Mouse (Mus musculus): Measurements from ENCODE around the gene Rnase2b.
"Not testable (repeated sequence)": the region's sequence is repeated elsewhere in the genome, so short reads cannot be mapped to it uniquely, and the experiment has no call there.

Gene Rnase2b

GRCm38 (mm10) chr14:51152249-51152870 lies 9.7 kb upstream of the Rnase2b start:
- DNase-seq (ENCODE audit: low spot score), result no peak

GRCm38 (mm10) chr14:51156056-51156735 lies 5.9 kb upstream of the Rnase2b start:
- DNase-seq (ENCODE audit: low spot score), result no peak

GRCm38 (mm10) chr14:51156736-51157068 lies 5.4 kb upstream of the Rnase2b start:
- DNase-seq (ENCODE audit: low spot score), result no peak

GRCm38 (mm10) chr14:51157072-51157471 lies 5.0 kb upstream of the Rnase2b start:
- no peak for DNase-seq (ENCODE audit: low spot score)

- DNase-seq (ENCODE audit: low spot score), result not testable (repeated sequence)
Measured at GRCm38 (mm10) chr14:51163323-51163722, 1.3 kb downstream of the Rnase2b start.

- no peak for DNase-seq (ENCODE audit: low spot score)
Measured at GRCm38 (mm10) chr14:51165435-51165834, 3.4 kb downstream of the Rnase2b start.

- DNase-seq (ENCODE audit: low spot score), result no peak
Measured at GRCm38 (mm10) chr14:51166068-51166467, 4.0 kb downstream of the Rnase2b start.

GRCm38 (mm10) chr14:51172095-51172865 lies 10.2 kb downstream of the Rnase2b start:
- DNase-seq (ENCODE audit: low spot score), result not testable (repeated sequence)

- not testable (repeated sequence) for DNase-seq (ENCODE audit: low spot score)
Measured at GRCm38 (mm10) chr14:51172947-51173346, 10.9 kb downstream of the Rnase2b start.

GRCm38 (mm10) chr14:51173843-51174242 lies 11.8 kb downstream of the Rnase2b start:
- no peak for DNase-seq (ENCODE audit: low spot score)

GRCm38 (mm10) chr14:51181051-51181450 lies 19.0 kb downstream of the Rnase2b start:
- not testable (repeated sequence) for DNase-seq (ENCODE audit: low spot score)

GRCm38 (mm10) chr14:51195681-51196080 lies 33.6 kb downstream of the Rnase2b start:
- DNase-seq (ENCODE audit: low spot score), result no peak

GRCm38 (mm10) chr14:51199098-51200023 lies 37.3 kb downstream of the Rnase2b start, which contains the start of gene Ang2:
Gene Ang2, minus strand, starts transcription at chr14:51199148.
- DNase-seq (ENCODE audit: low spot score), result no peak

GRCm38 (mm10) chr14:51200054-51200453 lies 38.0 kb downstream of the Rnase2b start:
- DNase-seq (ENCODE audit: low spot score), result no peak

- DNase-seq (ENCODE audit: low spot score), result no peak
Measured at GRCm38 (mm10) chr14:51200466-51200865, 38.4 kb downstream of the Rnase2b start.

GRCm38 (mm10) chr14:51203115-51203514 lies 41.1 kb downstream of the Rnase2b start, which contains the start of gene Ear14:
Gene Ear14, plus strand, starts transcription at chr14:51203391.
- no peak for DNase-seq (ENCODE audit: low spot score)
